Mouse (Mus musculus) natural killer cell, adult 2 months (primary cell): Measurements from ENCODE around the gene Tcp1.

ENCODE experiments used
- DNase-seq, 2 experiments: peaks; one replicate each; pipeline ENCODE4 v3.0.0; 2022; ENCODE audit warnings: low spot score in 2 of 2

The Tcp1 gene

GRCm38 (mm10) chr17:12973851-12974250 lies 58.4 kb downstream of the Tcp1 start:
- DNase-seq, result no peak
